Mouse (Mus musculus): ENCODE results near the gene D930020B18Rik. TPM values are rescaled to one million over a fixed set of nuclear protein-coding genes. Genes with fewer than 3 reads are reported as not detected.

Gene D930020B18Rik
- polyA plus RNA-seq, 1 experiment = 0.16 TPM

- DNase-seq (ENCODE audit: low read depth, low spot score) = no peak
- WGBS = 45% methylated on average over 1 of the region's 1 CpGs
These were observed 7.2 kb upstream of the D930020B18Rik start for GRCm38 (mm10) chr10:121634159-121634558.

- no peak for DNase-seq (ENCODE audit: low read depth, low spot score)
- 88% methylated on average over 6 of the region's 6 CpGs for WGBS
These were observed 5.1 kb upstream of the D930020B18Rik start for GRCm38 (mm10) chr10:121636276-121636675.

DNA sequence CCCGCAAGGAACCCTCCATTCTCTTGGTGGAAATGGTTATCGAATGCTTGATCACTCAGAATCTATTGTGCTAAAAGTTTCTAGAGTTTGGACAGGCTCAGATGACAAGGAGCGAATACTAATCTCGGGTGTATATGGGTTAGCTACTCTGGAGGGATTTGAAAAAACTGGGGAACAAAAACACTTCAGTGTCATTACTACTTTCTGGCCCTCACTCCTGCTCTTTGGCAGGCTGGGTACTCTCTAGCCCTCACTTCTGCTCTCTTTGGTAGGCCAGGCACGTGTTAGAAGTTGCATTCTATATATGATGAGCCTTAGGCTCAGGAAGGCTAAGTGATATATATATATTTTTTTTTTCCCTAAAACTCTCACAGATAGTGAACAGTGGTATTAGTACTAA, 1.8 kb upstream of the D930020B18Rik start:
- no peak for DNase-seq (ENCODE audit: low read depth, low spot score)
- 91% methylated on average over 5 of the region's 5 CpGs for WGBS

DNA sequence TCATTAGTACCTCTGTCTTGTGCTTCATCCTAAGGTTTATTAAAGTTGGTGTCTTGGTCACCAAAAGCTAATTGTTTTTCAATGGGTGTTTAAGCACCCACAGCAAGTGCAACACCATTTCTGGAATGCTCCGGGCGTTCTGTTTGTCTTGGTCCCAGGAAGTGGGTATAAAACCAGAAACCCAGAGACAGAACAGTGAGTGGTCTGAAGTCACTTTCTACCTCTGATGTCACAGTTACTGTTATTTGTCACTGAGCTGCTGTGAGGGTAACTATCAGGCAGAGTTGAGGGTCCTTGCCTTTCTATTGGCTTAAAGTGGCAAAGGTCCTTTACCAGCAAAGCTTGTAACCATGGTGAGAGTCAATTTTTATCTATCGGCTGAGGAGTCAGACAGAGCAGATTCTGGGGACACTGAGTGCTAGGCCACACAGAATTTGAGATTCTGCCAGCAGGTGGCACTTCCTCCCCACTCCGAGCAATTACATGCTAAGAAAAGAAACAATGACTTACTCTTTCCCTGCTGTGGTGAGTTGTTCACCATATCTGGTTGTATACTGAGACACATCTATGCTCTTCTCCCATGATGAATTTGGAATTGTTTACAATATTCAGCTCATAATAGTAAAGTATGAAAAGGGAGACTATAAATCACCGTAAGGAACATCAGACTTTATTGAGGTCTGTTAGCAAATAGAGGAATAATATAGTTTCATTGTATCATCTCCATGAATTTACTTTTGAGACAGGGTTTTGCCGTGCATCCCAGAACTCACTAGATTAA, 1.0 kb upstream of the D930020B18Rik start:
- 46% methylated on average over 6 of the region's 6 CpGs for WGBS
- DNase-seq (ENCODE audit: low read depth, low spot score) = no peak

DNA sequence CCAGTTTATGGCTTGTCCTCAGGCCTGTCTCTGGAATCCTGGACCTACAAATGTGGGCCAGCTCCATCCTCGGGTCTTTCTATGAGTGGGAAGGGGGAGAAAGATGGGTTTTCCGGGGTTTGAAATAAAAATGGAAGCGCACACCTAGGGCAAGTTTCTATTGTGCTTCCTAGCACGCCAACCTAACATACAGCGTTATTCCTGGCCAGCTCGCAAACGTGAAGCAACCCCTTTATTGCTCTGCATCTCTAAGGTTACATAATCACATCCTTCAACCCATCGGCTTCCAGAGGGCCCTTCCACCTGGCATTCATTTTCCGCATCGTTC, 480 bp upstream of the D930020B18Rik start:
- 11% methylated on average over 10 of the region's 10 CpGs for WGBS
- DNase-seq (ENCODE audit: low read depth, low spot score) = no peak

DNA sequence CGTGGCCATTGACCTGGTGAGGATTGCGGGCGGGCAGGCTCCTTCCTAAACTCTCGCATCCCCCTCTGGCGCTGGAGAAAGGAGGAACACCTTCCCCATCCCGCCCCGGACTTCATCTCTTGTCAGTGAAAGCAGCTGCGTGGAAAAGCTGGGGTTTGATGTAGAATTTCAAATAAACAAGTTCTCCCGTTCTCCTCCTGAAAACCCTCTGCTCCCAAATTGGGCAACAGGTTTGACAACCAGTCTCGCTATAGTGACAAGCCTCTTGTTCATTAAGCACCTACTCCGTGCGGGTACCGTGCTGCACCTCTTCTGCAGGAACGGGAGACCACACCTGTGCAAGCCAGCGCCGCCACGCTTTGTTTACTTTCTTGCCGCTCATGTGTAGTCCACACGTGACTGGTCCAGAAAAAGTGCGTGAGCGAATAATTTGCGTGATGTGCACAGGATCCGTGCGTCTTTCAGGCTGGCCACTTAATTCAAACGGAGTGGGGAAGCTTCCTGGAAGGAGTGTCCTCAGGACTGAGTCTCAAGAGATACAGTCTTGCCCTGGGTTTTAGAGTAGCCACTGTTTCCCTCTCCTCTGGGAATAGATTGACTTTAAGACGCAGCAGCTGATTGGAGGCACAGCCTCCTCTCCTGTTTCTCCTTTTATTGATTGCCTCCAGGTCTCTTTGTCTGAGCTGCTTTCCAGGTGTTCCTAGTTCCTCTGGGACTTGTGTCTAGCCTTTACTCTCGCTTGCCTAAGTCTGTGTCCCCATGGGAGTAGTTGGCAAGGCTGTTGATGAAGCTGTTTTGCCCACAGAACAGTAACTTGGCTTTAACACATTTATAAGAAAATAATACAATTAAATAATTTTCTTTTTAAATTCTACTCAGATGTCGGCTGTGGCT, 913 bp downstream of the D930020B18Rik start:
- no peak for DNase-seq (ENCODE audit: low read depth, low spot score)
- 9% methylated on average over 28 of the region's 28 CpGs for WGBS

DNA sequence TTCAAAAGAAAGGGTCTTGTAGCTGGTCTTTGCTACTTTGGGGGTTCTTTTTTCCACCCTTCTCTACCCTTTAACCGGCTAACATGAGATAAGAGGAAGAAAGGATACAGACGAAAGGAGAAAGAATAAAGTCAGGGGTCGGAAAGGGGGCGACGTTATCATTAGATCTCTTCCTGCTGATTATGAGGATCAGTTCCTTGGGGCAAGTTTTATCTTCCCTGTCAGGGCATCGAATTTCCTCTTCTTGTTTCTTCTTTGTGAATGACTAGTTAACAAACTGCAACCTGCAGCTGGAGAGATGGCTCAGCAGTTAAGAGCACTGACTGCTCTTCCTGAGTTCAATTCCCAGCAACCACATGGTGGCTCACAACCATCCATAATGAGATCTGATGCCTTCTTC, 4.9 kb downstream of the D930020B18Rik start:
- WGBS = 70% methylated on average over 6 of the region's 6 CpGs
- DNase-seq (ENCODE audit: low read depth, low spot score) = no peak

GRCm38 (mm10) chr10:121653079-121653478, 11.7 kb downstream of the D930020B18Rik start:
- 91% methylated on average over 1 of the region's 1 CpGs for WGBS
- no peak for DNase-seq (ENCODE audit: low read depth, low spot score)

DNA sequence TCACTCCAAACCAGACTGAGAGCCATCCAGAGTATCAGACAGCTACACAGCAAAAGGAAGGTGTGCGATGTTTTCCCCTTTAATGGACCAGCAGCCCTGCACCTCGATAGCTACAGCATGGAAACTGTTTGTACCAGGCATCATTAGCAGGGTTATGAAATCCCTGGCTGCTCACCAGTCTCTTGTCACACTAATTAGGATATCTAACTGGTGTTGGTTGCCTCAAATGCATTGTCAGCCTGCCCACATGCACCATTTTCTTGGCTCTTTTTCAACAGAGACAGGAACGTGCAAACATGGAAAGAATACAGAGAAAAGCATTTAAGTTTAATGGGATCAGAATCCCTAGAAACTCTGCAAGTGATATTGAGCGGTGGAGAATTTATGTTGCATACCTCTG, 14.5 kb downstream of the D930020B18Rik start:
- WGBS = 84% methylated on average over 4 of the region's 4 CpGs

DNA sequence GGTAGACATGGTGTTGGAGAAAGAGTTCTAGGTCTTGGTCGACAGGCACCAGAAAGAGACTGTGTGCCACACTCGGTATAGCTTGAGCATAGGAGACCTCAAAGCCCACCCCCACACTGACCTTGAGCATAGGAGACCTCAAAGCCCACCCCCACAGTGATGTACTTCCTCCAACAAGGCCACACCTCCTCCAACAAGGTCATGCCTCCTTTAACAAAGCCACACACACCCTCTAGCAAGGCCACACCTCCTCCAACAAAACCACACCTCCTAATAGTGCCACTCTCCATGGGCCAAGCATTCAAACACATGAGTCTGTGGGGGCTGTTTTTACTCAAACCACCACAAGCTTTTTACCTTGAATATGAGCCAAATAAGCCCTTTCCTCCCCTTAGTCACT, 21.3 kb downstream of the D930020B18Rik start:
- DNase-seq (ENCODE audit: low read depth, low spot score) = no peak
- 92% methylated on average over 2 of the region's 2 CpGs for WGBS

More for the DNA sequence above, 14.5 kb downstream of the D930020B18Rik start:
- no peak for DNase-seq (ENCODE audit: low read depth, low spot score)

- no peak for DNase-seq (ENCODE audit: low read depth, low spot score)
- 64% methylated on average over 13 of the region's 13 CpGs for WGBS
These were observed 22.2 kb downstream of the D930020B18Rik start for GRCm38 (mm10) chr10:121663599-121663998.

GRCm38 (mm10) chr10:121665631-121666145, 24.3 kb downstream of the D930020B18Rik start:
- WGBS = 44% methylated on average over 8 of the region's 8 CpGs
- DNase-seq (ENCODE audit: low read depth, low spot score) = no peak

DNA sequence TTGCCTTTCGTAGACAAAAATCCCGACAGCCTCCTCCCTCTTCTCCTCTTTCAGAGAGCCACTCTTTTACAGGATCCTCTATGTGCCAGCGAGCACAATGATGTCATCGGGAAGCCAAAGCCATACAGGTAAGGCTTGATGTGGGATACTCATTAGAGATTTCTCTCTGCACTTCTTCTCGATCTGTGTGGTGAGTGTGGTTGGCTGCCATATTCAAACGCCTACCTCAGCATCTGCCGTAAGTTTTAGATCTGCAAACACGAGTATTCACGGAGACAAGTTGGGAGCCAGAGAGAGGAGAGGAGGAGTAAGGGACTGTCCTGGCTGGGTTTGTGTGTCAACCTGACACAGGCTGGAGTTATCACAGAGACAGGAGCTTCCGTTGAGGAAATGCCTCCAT, 27.7 kb downstream of the D930020B18Rik start:
- 86% methylated on average over 10 of the region's 10 CpGs for WGBS
- no peak for DNase-seq (ENCODE audit: low read depth, low spot score)

DNA sequence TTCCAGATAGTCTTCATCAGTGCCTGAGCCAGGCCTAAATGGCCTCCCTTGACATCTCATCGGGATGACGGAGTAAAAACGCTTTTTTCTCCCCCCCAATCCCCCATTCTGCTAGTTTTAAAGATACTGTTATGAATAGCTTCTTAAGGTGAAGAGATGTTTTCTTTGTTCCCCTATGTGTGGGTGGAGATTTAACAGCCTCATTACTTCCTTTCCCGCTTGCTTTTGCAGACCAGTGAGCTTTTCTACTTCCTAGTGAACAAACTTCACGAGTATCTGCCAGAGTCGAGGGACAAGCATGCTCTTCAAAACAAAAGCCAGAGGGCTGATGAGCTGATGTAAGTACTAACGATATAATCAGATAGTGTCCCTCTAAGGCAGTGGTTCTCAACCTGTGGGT, 35.6 kb downstream of the D930020B18Rik start:
- no peak for DNase-seq (ENCODE audit: low read depth, low spot score)
- 46% methylated on average over 7 of the region's 7 CpGs for WGBS

DNA sequence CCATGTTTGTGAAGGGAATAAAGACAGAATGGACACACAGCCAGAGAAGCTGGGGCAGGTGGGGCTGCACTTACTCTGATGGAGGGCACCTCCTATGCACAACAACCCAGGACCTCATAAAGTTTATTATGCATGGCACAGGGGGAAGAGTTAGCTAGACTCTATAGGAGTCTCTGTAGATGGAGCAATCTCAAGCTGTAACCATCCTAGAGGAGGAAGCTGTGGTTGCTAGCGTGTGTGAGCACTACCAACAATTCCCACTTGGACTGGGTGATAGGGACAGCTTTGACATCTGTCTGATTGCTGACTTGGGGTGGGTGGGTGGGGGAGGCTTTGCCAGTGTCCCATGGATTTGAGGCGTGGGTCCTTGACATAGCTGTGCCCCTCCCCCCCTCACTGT, 39.5 kb downstream of the D930020B18Rik start:
- DNase-seq (ENCODE audit: low read depth, low spot score) = no peak
- 72% methylated on average over 2 of the region's 2 CpGs for WGBS

- no peak for DNase-seq (ENCODE audit: low read depth, low spot score)
- 82% methylated on average over 10 of the region's 10 CpGs for WGBS
These were observed 41.2 kb downstream of the D930020B18Rik start for GRCm38 (mm10) chr10:121682539-121682938.

GRCm38 (mm10) chr10:121686153-121686660, 44.8 kb downstream of the D930020B18Rik start:
- no peak for DNase-seq (ENCODE audit: low read depth, low spot score)

GRCm38 (mm10) chr10:121687511-121687910, 46.1 kb downstream of the D930020B18Rik start:
- DNase-seq (ENCODE audit: low read depth, low spot score) = no peak
- WGBS = 69% methylated on average over 7 of the region's 7 CpGs

More at GRCm38 (mm10) chr10:121686153-121686660, 44.8 kb downstream of the D930020B18Rik start:
- 75% methylated on average over 4 of the region's 4 CpGs for WGBS

DNA sequence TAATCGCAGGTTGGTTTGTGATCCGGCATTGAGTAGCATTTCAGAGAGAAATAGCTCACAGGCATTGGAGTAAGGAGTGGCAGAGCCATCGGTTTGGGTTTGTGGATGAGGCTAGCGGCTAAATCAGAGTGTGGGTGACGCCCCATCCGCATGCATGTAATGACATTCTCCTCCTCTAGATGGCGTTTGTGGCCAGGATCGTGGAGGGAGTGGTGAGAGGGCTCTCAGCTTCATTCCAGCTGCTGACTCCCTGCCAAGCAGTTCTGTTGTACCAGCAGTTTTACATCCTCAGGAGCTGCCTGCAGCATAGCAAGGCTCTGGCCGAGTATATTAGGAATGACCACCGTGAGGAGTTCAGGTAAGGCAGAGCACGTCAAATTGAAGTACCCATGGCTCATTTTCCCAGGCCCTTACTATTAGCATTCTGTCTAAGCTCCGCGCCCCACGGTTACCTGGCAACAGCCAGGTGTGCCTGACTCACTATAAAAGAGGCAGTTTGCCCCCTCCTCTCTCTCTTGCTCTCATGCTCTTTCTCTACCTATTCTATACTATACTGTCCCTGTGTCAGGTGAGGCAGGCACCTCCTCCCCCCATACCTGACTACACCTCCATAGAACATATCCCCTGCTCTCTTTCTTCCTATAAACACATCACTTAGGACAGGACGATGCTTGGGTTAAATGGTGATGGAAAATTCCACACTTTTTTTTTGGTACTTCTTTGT, 48.4 kb downstream of the D930020B18Rik start:
- DNase-seq (ENCODE audit: low read depth, low spot score) = peak; percentile 25
- WGBS = 18% methylated on average over 15 of the region's 15 CpGs

Measured in large intestine, adult 2 months (tissue).